Mouse (Mus musculus): ENCODE data around the gene Agps.

DNA sequence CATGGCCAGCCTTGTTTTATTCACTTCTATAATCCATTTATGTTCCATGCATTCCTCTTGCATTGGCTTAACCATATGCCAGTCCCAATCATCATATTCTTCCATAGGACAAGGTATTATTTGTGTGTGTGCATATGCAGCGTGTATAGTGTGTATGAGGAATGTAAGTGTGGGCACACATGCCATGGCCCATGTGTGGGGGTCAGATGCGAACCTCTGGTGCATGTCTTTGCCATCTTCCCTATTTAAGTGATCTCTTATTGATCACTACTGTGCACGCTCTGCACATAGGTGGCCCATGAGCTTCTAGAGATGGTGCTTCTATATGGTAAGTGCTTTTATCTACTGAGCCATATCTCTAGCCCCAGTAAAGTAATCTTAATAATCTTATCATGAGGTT lies 12.2 kb upstream of the Agps start:
- TF ChIP-seq CTCF (IDR thresholded peaks at IDR 0.05; ENCODE audit: insufficient read depth, low read length) (no peak), POLR2A (IDR thresholded peaks at IDR 0.05; ENCODE audit: borderline replicate concordance, extremely low read depth, low read depth, low read length) (no peak)

Data from lung, adult 2 months (tissue).